Mouse (Mus musculus) C2C12 (cell line): ENCODE measurements around the gene Cep78.

ENCODE experiments used
- CEBPB ChIP-seq: IDR thresholded peaks from one replicate; pipeline ENCODE4 v1.6.1; 2011; ENCODE audit warnings: low read depth, mild to moderate bottlenecking, control low read depth, moderate library complexity
- CTCF ChIP-seq: IDR thresholded peaks from one replicate; pipeline ENCODE4 v1.5.1; 2011; ENCODE audit not compliant: control insufficient read depth, insufficient read depth, insufficient read length
- MAX ChIP-seq: IDR thresholded peaks from one replicate; pipeline ENCODE4 v1.6.1; 2011; ENCODE audit warnings: mild to moderate bottlenecking, control low read depth
- USF1 ChIP-seq: IDR thresholded peaks from one replicate; pipeline ENCODE4 v1.6.1; 2011; ENCODE audit warnings: low read depth, mild to moderate bottlenecking, control low read depth, moderate library complexity

- TF ChIP-seq CEBPB, result no peak
- no peak for TF ChIP-seq CTCF
- no peak for TF ChIP-seq USF1
- no peak for TF ChIP-seq MAX
Measured at GRCm38 (mm10) chr19:16027876-16028670, 43.3 kb upstream of the Cep78 start.
